Mouse (Mus musculus): ENCODE measurements around the gene Iqgap2.

DNA sequence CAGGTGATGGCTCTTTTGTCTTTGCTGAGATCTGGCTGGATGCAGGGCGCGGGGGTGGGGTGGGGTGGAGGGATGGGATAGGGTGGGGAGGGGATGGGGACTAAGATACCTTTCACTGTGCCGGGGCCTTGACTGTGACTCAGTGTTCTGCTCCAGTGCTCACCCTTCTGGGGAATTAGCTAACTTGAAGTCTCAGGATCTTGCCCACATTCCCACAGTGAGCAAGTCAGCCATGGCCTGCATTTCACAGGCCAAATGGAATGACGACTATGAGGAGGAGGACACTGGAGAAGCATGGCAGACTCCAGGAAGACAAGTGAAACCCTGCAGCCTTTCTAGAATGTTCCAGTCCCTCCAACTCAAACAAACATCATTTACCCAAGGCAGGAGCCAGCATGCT lies 280.0 kb downstream of the Iqgap2 start:
- TF ChIP-seq CTCF (IDR thresholded peaks at IDR 0.05) (no peak), POLR2A (IDR thresholded peaks at IDR 0.05; ENCODE audit: insufficient read depth, low read depth, low read length) (no peak), EP300 (IDR thresholded peaks at IDR 0.05; ENCODE audit: insufficient read depth, low read depth, low read length) (no peak)

Measured in heart, adult 2 months (tissue).